Mouse (Mus musculus) neural tube, embryonic 10.5 days (tissue): ENCODE measurements around the gene Caln1.
"Not testable (repeated sequence)": the region's sequence is repeated elsewhere in the genome, so short reads cannot be mapped to it uniquely, and the experiment has no call there.

ENCODE experiments used
- DNase-seq: peaks from one replicate; pipeline ENCODE4 v3.0.0-alpha.2; 2017; ENCODE audit warnings: low spot score; ENCODE audit errors: extremely low spot score

Caln1 gene

GRCm38 (mm10) chr5:130520527-130520926 lies 151.3 kb downstream of the Caln1 start:
- DNase-seq = no peak

DNA sequence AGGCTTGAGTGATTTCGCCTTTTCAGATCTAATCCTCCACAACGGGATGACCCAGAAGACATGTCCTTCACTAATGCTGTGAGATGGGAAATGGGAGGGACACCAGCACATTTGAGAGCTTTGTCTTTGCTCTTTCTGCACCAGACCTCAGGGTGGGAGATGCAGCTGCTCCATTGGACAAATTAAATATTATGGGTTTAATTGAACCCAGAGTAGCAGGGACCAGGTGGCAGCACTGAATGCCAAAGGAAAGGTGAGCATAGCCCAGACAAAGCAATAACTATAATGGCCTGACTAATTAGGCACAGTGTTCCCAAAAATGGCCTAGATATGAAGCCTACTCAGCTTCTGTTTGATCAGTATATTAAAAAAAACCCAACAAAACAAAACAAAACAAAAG lies 158.2 kb downstream of the Caln1 start:
- no peak for DNase-seq

GRCm38 (mm10) chr5:130547496-130547895 lies 178.2 kb downstream of the Caln1 start:
- DNase-seq = no peak

- DNase-seq = peak; percentile 18
Measured at GRCm38 (mm10) chr5:130553916-130554315, 184.7 kb downstream of the Caln1 start.

DNA sequence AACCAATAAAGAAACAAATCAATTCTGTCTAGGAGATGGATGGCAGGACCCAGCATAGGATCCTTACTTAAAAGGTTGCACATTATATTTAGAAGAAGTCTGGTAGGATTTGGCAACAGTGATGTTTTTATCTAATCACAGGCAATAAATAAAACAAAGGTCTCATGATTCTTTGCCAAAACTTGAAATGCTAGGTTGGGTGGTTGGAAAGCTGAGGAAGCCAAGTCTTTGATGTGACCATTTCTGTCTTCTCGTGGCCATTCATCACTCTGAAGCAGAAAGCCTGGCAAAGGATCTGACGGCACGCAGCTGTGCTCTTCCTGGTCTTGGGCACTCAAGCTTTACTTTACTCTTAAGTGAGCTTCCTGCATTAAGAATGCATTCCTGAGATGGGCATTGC lies 193.9 kb downstream of the Caln1 start:
- DNase-seq = no peak

DNA sequence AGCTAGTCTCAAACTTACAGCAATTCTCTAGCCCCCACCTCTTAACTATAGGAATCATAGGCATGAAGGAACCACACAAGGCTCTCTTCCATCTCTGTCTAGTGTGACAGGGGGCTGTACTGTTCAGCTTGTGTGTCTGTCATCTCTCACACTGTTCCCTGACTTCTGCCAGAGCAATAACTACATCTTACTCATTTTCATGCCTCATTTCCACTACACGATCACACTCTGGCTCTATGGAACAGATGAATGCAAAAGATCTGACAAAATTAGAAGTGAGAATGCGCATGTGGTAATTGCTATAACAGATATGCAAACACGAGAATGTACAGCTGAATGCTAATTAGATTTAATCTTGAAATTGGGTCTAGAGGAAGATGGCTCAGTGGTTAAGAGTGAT lies 196.7 kb downstream of the Caln1 start:
- DNase-seq = no peak

- no peak for DNase-seq
Measured at GRCm38 (mm10) chr5:130577581-130577980, 208.3 kb downstream of the Caln1 start.

GRCm38 (mm10) chr5:130584042-130584441 lies 214.8 kb downstream of the Caln1 start:
- no peak for DNase-seq

DNA sequence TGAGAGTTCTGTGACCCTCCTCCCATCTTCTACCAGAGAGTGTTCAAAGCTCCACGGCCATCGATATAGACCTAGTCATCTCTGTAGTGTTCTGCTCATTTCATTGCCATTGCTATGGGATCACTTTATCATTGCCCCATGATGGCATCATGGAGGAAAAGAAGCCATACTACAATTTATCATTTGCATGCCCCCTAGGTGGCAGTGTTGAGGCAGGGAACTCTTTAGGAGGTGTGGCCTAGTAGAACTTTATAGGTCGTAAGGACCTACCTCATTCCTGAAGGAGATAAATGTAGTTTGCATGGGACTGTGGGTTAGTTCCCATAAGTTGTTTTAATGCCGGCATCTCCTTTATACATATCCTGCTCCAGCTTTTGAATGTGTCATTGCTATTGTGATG lies 217.0 kb downstream of the Caln1 start:
- DNase-seq = no peak

DNA sequence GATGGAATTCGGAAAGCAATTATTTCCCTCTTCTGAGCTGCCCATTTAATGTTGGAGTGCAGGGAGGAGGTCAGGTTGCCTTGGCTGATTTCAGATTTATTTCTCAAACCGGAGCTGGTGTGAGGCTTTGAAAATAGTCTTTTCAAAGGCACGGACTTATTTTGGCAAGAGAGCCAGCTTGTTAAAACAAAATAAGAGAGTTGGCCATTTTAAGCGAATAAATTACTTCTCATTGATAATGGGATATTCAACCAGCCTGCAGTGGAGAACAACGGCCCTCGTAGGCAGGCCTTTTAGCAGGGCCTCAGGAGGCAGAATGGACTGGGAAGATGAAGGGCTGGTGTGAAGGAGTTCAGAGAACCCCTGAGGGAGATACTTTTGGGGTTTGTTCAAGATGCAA lies 227.3 kb downstream of the Caln1 start:
- DNase-seq = no peak

DNA sequence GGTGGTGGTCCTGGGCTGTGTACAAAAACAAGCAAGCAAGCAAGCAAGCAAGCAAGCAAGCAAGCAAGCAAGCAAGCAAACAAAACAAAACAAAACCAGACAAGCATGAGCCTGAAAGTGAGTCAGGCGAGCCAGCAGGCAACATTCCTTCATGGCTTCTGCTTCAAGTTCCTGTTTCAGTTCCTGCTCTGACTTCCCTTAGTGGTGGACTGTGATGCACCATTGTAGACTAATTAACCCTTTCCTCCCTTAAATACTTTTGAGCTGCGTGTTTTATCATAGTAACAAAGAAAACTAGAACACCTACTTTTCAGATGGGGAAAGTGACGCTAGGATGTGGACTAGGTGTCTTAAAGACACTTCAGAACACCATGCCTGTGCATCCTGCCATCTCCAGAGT lies 244.4 kb downstream of the Caln1 start:
- DNase-seq = no peak

GRCm38 (mm10) chr5:130614209-130614608 lies 245.0 kb downstream of the Caln1 start:
- DNase-seq = no peak

DNA sequence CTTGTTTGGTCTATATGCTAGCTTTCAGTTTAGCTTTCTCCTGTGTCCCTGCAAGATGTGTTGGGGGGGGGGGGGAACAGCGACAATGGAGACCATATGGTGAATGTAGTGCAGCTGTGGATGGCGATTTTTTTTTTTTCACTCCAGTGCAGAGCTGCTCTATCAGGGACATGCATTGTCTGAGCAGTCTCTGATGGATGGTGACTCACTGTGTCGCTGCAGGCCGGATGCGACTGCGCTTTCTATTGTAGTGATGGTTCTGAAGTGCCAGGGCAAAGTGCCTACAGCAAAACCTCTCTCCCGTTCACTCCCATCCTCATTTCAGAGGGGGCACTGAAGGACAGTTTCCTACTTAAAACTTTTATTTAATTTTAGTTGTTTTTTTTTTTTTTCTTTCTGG lies 250.8 kb downstream of the Caln1 start:
- DNase-seq = no peak

DNA sequence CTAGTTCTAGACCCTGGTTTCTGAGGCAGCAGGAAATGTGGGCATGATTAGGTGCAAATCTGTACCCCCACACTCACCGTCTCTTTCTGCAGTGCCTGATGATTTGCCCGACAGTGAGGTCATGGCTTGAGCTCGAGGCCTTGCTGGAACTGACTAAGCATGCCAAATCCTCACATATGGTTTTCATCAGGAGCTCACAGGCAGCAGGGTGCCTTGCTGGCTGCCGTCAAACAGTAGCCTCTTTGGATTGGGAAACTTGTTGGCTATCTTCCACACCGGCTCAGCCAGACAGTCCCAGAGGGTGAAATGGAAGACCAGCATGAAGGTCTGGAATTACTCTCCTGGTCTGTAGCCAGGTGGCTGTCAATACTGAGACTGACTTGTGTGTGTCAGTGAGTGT lies 254.0 kb downstream of the Caln1 start:
- peak; percentile 59 for DNase-seq

DNA sequence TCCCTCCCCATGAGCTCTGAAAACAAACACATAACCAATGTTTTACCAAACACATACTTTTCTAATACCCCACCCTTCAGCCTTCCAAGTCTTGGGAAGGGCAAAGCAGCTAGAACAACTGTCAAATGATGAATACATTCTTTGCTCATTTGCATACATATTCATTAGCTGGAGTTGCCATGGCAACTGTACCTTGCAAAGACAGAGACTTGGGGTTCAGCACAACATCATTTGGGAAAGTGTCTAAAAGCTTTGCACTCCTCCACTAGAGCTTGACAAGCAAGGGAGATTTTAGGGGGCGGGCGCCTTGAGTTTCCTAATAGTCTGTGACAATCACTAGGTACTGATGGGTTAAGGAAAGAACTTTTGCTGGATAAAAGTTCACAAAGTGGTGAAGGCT lies 258.5 kb downstream of the Caln1 start:
- DNase-seq = no peak

GRCm38 (mm10) chr5:130635397-130635796 lies 266.1 kb downstream of the Caln1 start:
- no peak for DNase-seq

DNA sequence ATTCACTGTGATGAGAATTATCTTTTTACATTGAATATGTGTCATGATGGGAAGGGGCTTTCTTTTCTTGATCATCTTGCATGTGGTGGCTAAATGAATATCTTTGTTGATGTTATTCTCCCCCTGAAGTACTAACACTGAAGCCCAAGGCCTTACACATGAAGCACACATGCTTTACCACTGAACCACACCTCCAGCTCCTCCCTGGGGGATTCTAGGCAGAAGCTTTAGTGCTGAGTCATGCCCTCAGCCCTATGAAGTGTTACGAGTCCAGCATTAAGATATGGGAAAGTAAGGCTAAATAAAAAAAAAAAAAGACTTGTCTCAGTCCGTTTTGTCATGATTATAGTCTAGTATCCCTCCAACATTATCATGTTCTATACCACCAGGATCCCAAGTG lies 272.6 kb downstream of the Caln1 start:
- no peak for DNase-seq

DNA sequence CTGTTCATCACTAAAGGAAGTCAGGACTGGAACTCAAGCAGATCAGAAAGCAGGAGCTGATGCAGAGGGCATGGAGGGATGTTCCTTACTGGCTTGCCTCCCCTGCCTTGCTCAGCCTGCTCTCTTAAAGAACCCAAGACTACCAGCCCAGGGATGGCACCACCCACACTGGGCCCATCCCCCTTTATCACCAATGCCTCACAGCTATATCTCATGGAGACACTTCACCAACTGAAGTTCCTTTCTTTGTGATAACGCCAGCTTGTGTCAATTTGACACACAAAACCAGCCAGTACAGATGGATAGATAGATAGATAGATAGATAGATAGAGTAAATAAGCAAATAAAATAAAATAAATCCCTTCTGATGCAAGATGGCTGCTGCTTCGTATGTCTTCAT lies 276.9 kb downstream of the Caln1 start:
- not testable (repeated sequence) for DNase-seq

- no peak for DNase-seq
Measured at GRCm38 (mm10) chr5:130658141-130658540, 288.9 kb downstream of the Caln1 start.

DNA sequence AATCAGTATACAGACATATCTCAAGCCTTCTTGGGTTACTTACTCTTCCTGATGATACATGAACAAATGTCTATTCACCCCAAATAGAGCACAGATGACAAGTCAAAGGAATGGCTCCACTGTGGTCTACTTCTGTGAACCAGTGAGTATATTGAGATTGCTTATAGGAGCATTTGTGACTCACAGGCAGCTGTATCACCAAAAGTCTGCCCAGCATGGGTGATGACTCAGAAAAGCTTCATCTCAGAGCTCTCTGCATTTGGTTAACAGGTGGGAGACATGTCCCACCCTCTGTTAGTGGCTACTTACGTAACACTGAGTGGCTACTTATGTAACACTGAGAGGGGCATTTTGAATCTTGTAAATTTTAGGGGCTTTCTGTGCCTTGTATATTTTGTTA lies 296.8 kb downstream of the Caln1 start:
- no peak for DNase-seq

- no peak for DNase-seq
Measured at GRCm38 (mm10) chr5:130672588-130672987, 303.3 kb downstream of the Caln1 start.

GRCm38 (mm10) chr5:130673092-130673491 lies 303.8 kb downstream of the Caln1 start:
- DNase-seq = no peak

GRCm38 (mm10) chr5:130677895-130678294 lies 308.6 kb downstream of the Caln1 start:
- no peak for DNase-seq

DNA sequence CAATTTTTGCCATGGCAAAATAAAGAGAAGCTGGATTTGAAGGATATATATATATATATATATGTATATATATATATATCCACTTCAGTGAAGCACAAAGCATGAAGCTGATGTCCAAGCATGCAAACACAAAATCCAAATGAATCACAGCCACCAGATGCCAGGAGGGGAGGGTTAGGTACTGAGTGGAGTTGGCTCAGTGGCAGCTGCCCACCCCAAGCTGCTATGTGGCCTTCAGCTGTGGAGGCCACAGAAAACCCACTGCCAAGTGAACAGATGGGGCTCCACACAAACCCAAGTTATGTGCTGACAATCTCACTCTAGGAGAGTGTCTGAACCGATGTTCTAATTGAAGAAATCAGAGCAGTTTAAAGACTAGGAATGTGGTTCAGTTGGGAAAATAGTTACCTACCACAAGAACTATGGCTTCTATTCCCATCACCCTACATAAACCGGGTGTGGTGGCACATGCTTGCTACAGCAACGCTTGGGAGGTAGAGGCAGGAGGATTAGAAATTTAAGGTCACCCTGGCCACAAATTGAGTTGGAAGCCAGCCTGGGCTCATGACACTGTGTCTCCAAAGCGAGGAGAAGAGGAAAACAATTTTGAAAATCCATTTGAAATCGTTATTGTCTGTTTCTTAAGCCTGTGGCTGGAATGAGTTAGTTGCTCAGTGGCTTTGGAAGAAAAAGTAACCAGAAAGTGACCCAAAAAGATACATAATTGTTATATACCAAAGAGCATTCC lies 316.8 kb downstream of the Caln1 start:
- DNase-seq = no peak
